Mouse (Mus musculus): ENCODE measurements around the gene Gnrhr.

DNA sequence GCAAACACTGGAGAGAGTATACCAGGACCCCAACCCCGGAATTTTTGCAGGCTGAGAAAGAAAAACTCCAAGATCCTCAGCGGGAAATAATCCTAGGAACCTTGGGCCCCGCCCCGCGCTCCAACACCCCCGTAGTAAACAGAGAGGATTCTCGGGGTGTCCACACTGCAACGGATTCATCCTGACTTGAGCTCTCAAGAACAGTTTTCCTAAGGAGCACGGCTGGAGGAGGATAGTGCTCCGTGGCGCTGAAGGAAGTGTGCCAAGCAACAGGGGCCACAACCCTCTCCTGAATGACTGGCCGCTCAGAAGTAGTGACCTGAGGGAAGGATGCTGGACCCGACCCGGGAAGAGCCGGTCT lies 25.6 kb downstream of the Gnrhr start:
- TF ChIP-seq POLR2A (IDR thresholded peaks at IDR 0.05; ENCODE audit: borderline replicate concordance, extremely low read depth, insufficient read depth, insufficient read length, poor library complexity, severe bottlenecking), result no peak
- TF ChIP-seq CTCF (IDR thresholded peaks at IDR 0.05; ENCODE audit: borderline replicate concordance, extremely low read depth, insufficient read depth, insufficient read length), result no peak

Data from brain, embryonic 14.5 days (tissue).